Mouse (Mus musculus): ENCODE data around the gene Elfn2.

GRCm38 (mm10) chr15:78735431-78736180, 17.0 kb upstream of the Elfn2 start:
- TF ChIP-seq EP300 (IDR thresholded peaks at IDR 0.05; ENCODE audit: low read depth): no peak
- TF ChIP-seq CTCF (IDR thresholded peaks at IDR 0.05; ENCODE audit: low read depth): no peak
